Mouse (Mus musculus): ENCODE results near the gene Gm10488. TPM values are rescaled to one million over a fixed set of nuclear protein-coding genes. Genes with fewer than 3 reads are reported as not detected.
"Not testable (repeated sequence)": the region's sequence is repeated elsewhere in the genome, so short reads cannot be mapped to it uniquely, and the experiment has no call there.

The Gm10488 gene
- not detected in 2 replicates for polyA plus RNA-seq (2016; fragmentation: Nextera tagmentation; extraction: Ambion mirVana)

DNA sequence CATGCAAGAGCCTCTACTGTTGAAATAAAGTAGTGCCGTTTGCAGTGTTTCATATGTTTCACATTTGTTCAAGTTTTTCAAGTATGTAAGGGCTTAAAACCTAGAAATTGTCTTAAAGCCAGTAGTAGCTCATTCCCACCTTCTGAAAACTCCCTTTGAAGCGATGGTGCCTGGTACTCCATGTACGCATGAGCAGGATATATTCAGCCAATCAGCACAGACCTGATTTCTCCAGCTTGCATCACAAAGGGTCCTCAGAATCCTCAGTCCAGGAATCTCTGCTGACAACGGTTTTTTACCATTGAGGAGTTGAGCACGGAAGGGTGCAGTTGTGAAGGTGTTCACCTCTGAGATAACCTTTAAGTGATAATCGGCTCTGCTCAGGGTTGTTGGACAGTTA, at the start of gene Gm10488:
Gene Gm10488, plus strand, starts transcription at position 301 of the 400 bp plus-strand sequence.
- not testable (repeated sequence) for H3K4me1 ChIP-seq (replicated peaks); H3K27me3 ChIP-seq (ENCODE audit: insufficient read depth, poor library complexity, severe bottlenecking); H3K27ac ChIP-seq; H3K36me3 ChIP-seq; H3K4me3 ChIP-seq; DNase-seq (ENCODE audit: low spot score); H3K9me3 ChIP-seq
- WGBS, result no CpG with 5 or more reads among the region's 6 CpGs

Measured in hindbrain, embryonic 10.5 days (tissue).